Mouse (Mus musculus): ENCODE results near the gene Akap2. TPM values are rescaled to one million over a fixed set of nuclear protein-coding genes. Genes with fewer than 3 reads are reported as not detected.
"Not testable (repeated sequence)": the region's sequence is repeated elsewhere in the genome, so short reads cannot be mapped to it uniquely, and the experiment has no call there.

The Akap2 gene
- polyA plus RNA-seq, 1 experiment = 348 TPM

- DNase-seq = no peak
- 59% methylated on average over 3 of the region's 3 CpGs for WGBS
- Histone ChIP-seq H3K4me3 (replicated peaks; ENCODE audit: extremely low read depth, low read depth, low read length) (no peak overlapping the region), H3K4me1 (ENCODE audit: control insufficient read depth, insufficient read depth, low read length) (peaks cover 12% of the 10 kb centered on the region)
- no peak for TF ChIP-seq POLR2A (IDR thresholded peaks at IDR 0.05; ENCODE audit: borderline replicate concordance, extremely low read depth, low read depth, low read length)
- TF ChIP-seq CTCF (IDR thresholded peaks at IDR 0.05; ENCODE audit: insufficient read depth, low read length) = no peak
These were observed 167.1 kb downstream of the Akap2 start for GRCm38 (mm10) chr4:57884511-57884910.

- no peak for DNase-seq
- peaks cover 9% of the 10 kb centered on the region for H3K4me1 ChIP-seq (ENCODE audit: control insufficient read depth, insufficient read depth, low read length)
- H3K4me3 ChIP-seq (replicated peaks; ENCODE audit: extremely low read depth, low read depth, low read length) = no peak overlapping the region
- TF ChIP-seq POLR2A (IDR thresholded peaks at IDR 0.05; ENCODE audit: borderline replicate concordance, extremely low read depth, low read depth, low read length) (no peak), CTCF (IDR thresholded peaks at IDR 0.05; ENCODE audit: insufficient read depth, low read length) (no peak)
- 50% methylated on average over 2 of the region's 2 CpGs for WGBS
These were observed 167.7 kb downstream of the Akap2 start for GRCm38 (mm10) chr4:57885186-57885585.

- WGBS = 40% methylated on average over 11 of the region's 11 CpGs
- DNase-seq = no peak
- no peak overlapping the region for H3K4me3 ChIP-seq (replicated peaks; ENCODE audit: extremely low read depth, low read depth, low read length)
- TF ChIP-seq CTCF (IDR thresholded peaks at IDR 0.05; ENCODE audit: insufficient read depth, low read length) (no peak), POLR2A (IDR thresholded peaks at IDR 0.05; ENCODE audit: borderline replicate concordance, extremely low read depth, low read depth, low read length) (no peak)
- H3K4me1 ChIP-seq (ENCODE audit: control insufficient read depth, insufficient read depth, low read length) = peaks cover 9% of the 10 kb centered on the region
These were observed 168.8 kb downstream of the Akap2 start for GRCm38 (mm10) chr4:57886066-57886887.

GRCm38 (mm10) chr4:57886888-57887230 lies 169.4 kb downstream of the Akap2 start:
- DNase-seq = no peak
- 68% methylated on average over 3 of the region's 3 CpGs for WGBS
- TF ChIP-seq POLR2A (IDR thresholded peaks at IDR 0.05; ENCODE audit: borderline replicate concordance, extremely low read depth, low read depth, low read length) = no peak
- no peak for TF ChIP-seq CTCF (IDR thresholded peaks at IDR 0.05; ENCODE audit: insufficient read depth, low read length)
- H3K4me1 ChIP-seq (ENCODE audit: control insufficient read depth, insufficient read depth, low read length) = peaks cover 9% of the 10 kb centered on the region
- no peak overlapping the region for H3K4me3 ChIP-seq (replicated peaks; ENCODE audit: extremely low read depth, low read depth, low read length)

- 88% methylated on average over 2 of the region's 2 CpGs for WGBS
- no peak for TF ChIP-seq CTCF (IDR thresholded peaks at IDR 0.05; ENCODE audit: insufficient read depth, low read length)
- no peak for TF ChIP-seq POLR2A (IDR thresholded peaks at IDR 0.05; ENCODE audit: borderline replicate concordance, extremely low read depth, low read depth, low read length)
- peaks cover 8% of the 10 kb centered on the region for H3K4me1 ChIP-seq (ENCODE audit: control insufficient read depth, insufficient read depth, low read length)
- no peak for DNase-seq
- H3K4me3 ChIP-seq (replicated peaks; ENCODE audit: extremely low read depth, low read depth, low read length) = no peak overlapping the region
These were observed 170.8 kb downstream of the Akap2 start for GRCm38 (mm10) chr4:57888246-57888645.

GRCm38 (mm10) chr4:57888978-57889377 lies 171.5 kb downstream of the Akap2 start:
- DNase-seq; H3K4me1 ChIP-seq (ENCODE audit: control insufficient read depth, insufficient read depth, low read length); H3K4me3 ChIP-seq (replicated peaks; ENCODE audit: extremely low read depth, low read depth, low read length): not testable (repeated sequence)
- WGBS = 83% methylated on average over 1 of the region's 1 CpGs

- no peak for DNase-seq
- no peak overlapping the region for H3K4me3 ChIP-seq (replicated peaks; ENCODE audit: extremely low read depth, low read depth, low read length)
- TF ChIP-seq CTCF (IDR thresholded peaks at IDR 0.05; ENCODE audit: insufficient read depth, low read length) (no peak), POLR2A (IDR thresholded peaks at IDR 0.05; ENCODE audit: borderline replicate concordance, extremely low read depth, low read depth, low read length) (no peak)
- 82% methylated on average over 8 of the region's 8 CpGs for WGBS
- H3K4me1 ChIP-seq (ENCODE audit: control insufficient read depth, insufficient read depth, low read length) = peaks cover 4% of the 10 kb centered on the region; the same call in 1 of the 2 replicates
These were observed 172.3 kb downstream of the Akap2 start for GRCm38 (mm10) chr4:57889773-57890172.

GRCm38 (mm10) chr4:57892001-57892586 lies 174.6 kb downstream of the Akap2 start:
- Histone ChIP-seq H3K4me1 (ENCODE audit: control insufficient read depth, insufficient read depth, low read length) (no peaks in the 10 kb centered on the region), H3K4me3 (replicated peaks; ENCODE audit: extremely low read depth, low read depth, low read length) (no peak overlapping the region)
- no peak for DNase-seq
- TF ChIP-seq POLR2A (IDR thresholded peaks at IDR 0.05; ENCODE audit: borderline replicate concordance, extremely low read depth, low read depth, low read length) (no peak), CTCF (IDR thresholded peaks at IDR 0.05; ENCODE audit: insufficient read depth, low read length) (no peak)
- 84% methylated on average over 10 of the region's 10 CpGs for WGBS

- H3K4me1 ChIP-seq (ENCODE audit: control insufficient read depth, insufficient read depth, low read length) = no peaks in the 10 kb centered on the region
- no peak overlapping the region for H3K4me3 ChIP-seq (replicated peaks; ENCODE audit: extremely low read depth, low read depth, low read length)
- TF ChIP-seq CTCF (IDR thresholded peaks at IDR 0.05; ENCODE audit: insufficient read depth, low read length) (no peak), POLR2A (IDR thresholded peaks at IDR 0.05; ENCODE audit: borderline replicate concordance, extremely low read depth, low read depth, low read length) (no peak)
- DNase-seq = no peak
- WGBS = 58% methylated on average over 5 of the region's 5 CpGs
These were observed 177.7 kb downstream of the Akap2 start for GRCm38 (mm10) chr4:57895140-57895539.

- no peak for TF ChIP-seq POLR2A (IDR thresholded peaks at IDR 0.05; ENCODE audit: borderline replicate concordance, extremely low read depth, low read depth, low read length)
- TF ChIP-seq CTCF (IDR thresholded peaks at IDR 0.05; ENCODE audit: insufficient read depth, low read length) = no peak
- Histone ChIP-seq H3K4me3 (replicated peaks; ENCODE audit: extremely low read depth, low read depth, low read length) (no peak overlapping the region), H3K4me1 (ENCODE audit: control insufficient read depth, insufficient read depth, low read length) (no peaks in the 10 kb centered on the region)
- WGBS = 41% methylated on average over 6 of the region's 6 CpGs
- no peak for DNase-seq
These were observed 178.4 kb downstream of the Akap2 start for GRCm38 (mm10) chr4:57895902-57896301.
